Mouse (Mus musculus) gastrocnemius, postnatal 4 days (tissue): ENCODE data around the gene Magi1. TPM values are rescaled to one million over a fixed set of nuclear protein-coding genes. Genes with fewer than 3 reads are reported as not detected.
"Not testable (repeated sequence)": the region's sequence is repeated elsewhere in the genome, so short reads cannot be mapped to it uniquely, and the experiment has no call there.

Source experiments
- DNase-seq, 2 experiments: peaks; one replicate each; pipeline ENCODE4 v3.0.0; 2021 to 2022; ENCODE audit warnings: low spot score in 2 of 2, mixed read lengths in 2 of 2
- total RNA-seq, 2 experiments: library from RNA; stranded (reverse); gene quantifications; 2 replicates each; pipeline ENCODE4 v1.2.3; 2021

Gene Magi1
- total RNA-seq, 2 experiments from 2014 or later, result 13.2 to 16.6 TPM

GRCm38 (mm10) chr6:94003586-94003985 is 280.1 kb downstream of the Magi1 start:
- DNase-seq, result not testable (repeated sequence)

- DNase-seq, result no peak
Observed at GRCm38 (mm10) chr6:93996841-93997485, 286.8 kb downstream of the Magi1 start.

GRCm38 (mm10) chr6:93987561-93987960 is 296.2 kb downstream of the Magi1 start:
- no peak for DNase-seq

- peak in 1 of 2 experiments; percentile 12 for DNase-seq
Observed at GRCm38 (mm10) chr6:93985111-93985510, 298.6 kb downstream of the Magi1 start.

- no peak for DNase-seq
Observed at GRCm38 (mm10) chr6:93983551-93983950, 300.2 kb downstream of the Magi1 start.

- no peak for DNase-seq
Observed at GRCm38 (mm10) chr6:93981211-93981610, 302.5 kb downstream of the Magi1 start.

- DNase-seq, result no peak
Observed at GRCm38 (mm10) chr6:93979241-93979640, 304.5 kb downstream of the Magi1 start.

- DNase-seq, result no peak
Observed at GRCm38 (mm10) chr6:93968721-93969120, 315.0 kb downstream of the Magi1 start.

GRCm38 (mm10) chr6:93962757-93963336 is 320.9 kb downstream of the Magi1 start:
- DNase-seq, result no peak

- DNase-seq, result no peak
Observed at GRCm38 (mm10) chr6:93961782-93962181, 321.9 kb downstream of the Magi1 start.

- no peak for DNase-seq
Observed at GRCm38 (mm10) chr6:93957172-93957571, 326.5 kb downstream of the Magi1 start.

- no peak for DNase-seq
Observed at GRCm38 (mm10) chr6:93946612-93947011, 337.1 kb downstream of the Magi1 start.

- DNase-seq, result no peak
Observed at GRCm38 (mm10) chr6:93936359-93936758, 347.4 kb downstream of the Magi1 start.

- no peak for DNase-seq
Observed at GRCm38 (mm10) chr6:93935793-93936192, 347.9 kb downstream of the Magi1 start.

- no peak for DNase-seq
Observed at GRCm38 (mm10) chr6:93934700-93935099, 349.0 kb downstream of the Magi1 start.

- no peak for DNase-seq
Observed at GRCm38 (mm10) chr6:93924568-93924967, 359.1 kb downstream of the Magi1 start.

GRCm38 (mm10) chr6:93923972-93924371 is 359.7 kb downstream of the Magi1 start:
- DNase-seq, result no peak

GRCm38 (mm10) chr6:93923351-93923750 is 360.4 kb downstream of the Magi1 start:
- DNase-seq, result no peak

- DNase-seq, result no peak
Observed at GRCm38 (mm10) chr6:93922931-93923330, 360.8 kb downstream of the Magi1 start.

GRCm38 (mm10) chr6:93913226-93913861 is 370.4 kb downstream of the Magi1 start:
- DNase-seq, result no peak

- DNase-seq, result peak in 1 of 2 experiments; percentile 16
Observed at GRCm38 (mm10) chr6:93912582-93913225, 371.0 kb downstream of the Magi1 start.

- DNase-seq, result no peak
Observed at GRCm38 (mm10) chr6:93912003-93912581, 371.6 kb downstream of the Magi1 start.
